Mouse (Mus musculus): Measurements from ENCODE around the gene Qdpr. TPM values are rescaled to one million over a fixed set of nuclear protein-coding genes. Genes with fewer than 3 reads are reported as not detected.
A peak's percentile ranks its signal among the peaks of the same experiment; 100 is the strongest.

Qdpr gene
- 10 to 100 TPM; 41.4 to 61.9 (median 49.1) TPM for total RNA-seq (2022)

GRCm38 (mm10) chr5:45449831-45450716, at the start of gene Qdpr:
Qdpr (minus strand) TSS chr5:45450236.
- DNase-seq (ENCODE audit: low spot score in 2 of 2): peak; percentile 94 to 96

- no peak for DNase-seq (ENCODE audit: low spot score in 2 of 2)
These were observed 47.5 kb upstream of the Qdpr start for GRCm38 (mm10) chr5:45497564-45497963.

- no peak for DNase-seq (ENCODE audit: low spot score in 2 of 2)
These were observed 47.0 kb upstream of the Qdpr start for GRCm38 (mm10) chr5:45496930-45497550.

GRCm38 (mm10) chr5:45496479-45496878, 46.4 kb upstream of the Qdpr start:
- no peak for DNase-seq (ENCODE audit: low spot score in 2 of 2)

DNA sequence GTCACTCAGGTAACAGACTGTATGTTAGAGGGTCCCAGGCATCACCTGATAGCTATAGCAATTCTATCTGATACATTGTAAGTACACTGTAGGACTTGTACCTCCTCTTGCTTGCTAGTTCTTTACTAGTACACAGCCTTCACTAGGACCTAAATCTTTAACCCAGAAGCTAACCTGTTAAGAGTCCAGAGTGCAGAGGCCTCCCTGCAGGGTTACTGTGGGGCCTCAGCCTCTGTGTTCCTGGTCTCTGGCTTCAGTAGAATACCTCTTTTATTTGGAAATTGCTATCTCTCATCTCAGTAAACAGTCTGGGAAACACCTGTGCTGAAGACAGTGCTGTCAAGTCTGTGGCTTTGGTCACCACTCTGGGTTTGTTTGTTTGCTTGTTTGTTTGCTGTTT, 46.0 kb upstream of the Qdpr start:
- no peak for DNase-seq (ENCODE audit: low spot score in 2 of 2)

GRCm38 (mm10) chr5:45495429-45495975, 45.5 kb upstream of the Qdpr start:
- no peak for DNase-seq (ENCODE audit: low spot score in 2 of 2)

- DNase-seq (ENCODE audit: low spot score in 2 of 2): no peak
These were observed 44.2 kb upstream of the Qdpr start for GRCm38 (mm10) chr5:45494093-45494755.

DNA sequence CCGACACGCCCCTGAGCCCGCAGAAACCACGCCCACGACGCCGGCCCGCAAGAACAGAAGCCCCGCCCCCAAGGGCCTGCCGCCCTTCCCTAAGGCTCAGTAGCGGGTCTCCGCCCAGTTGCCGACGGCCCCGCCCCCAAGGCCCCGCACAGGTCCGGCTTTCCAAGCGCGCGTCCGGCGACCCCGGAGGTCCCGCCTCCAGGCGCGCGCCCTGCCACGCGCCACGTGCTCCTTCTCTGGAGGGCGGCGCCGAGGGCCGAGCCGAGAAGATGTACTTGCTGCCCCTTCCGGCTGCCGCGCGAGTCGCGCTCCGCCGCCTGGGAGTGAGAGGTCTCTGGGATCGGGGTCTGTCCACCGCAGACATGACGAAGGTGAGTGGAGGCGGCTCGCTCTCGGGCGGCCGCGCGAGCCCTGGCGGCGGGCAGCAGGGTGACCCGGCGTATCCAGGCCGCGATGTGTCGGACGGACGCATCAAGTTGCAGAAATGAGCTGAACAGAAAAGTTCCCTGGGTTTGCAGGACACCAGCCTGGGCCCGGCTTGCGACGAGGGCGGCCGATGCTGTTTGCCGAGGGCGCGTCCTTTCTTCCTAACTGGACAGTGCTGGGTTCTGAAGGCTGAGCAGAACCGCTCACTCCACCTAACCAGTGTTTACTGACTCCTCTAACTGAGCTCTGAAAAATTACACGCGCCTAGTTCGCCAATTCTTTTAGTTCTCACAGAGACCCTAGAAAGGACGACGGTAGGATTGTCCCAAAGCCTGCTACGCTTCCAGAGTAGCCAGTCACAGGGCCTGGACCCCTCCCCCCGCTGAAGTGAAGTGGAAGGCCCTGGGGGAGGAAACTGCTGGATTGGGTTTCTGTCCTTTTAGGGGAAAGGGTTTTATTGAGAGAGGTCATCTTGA, 43.4 kb upstream of the Qdpr start, which contains the start of gene Lap3:
Lap3 (plus strand) TSS at position 184 of the 902 bp plus-strand sequence.
- peak; percentile 99 to 100 for DNase-seq (ENCODE audit: low spot score in 2 of 2)

GRCm38 (mm10) chr5:45491776-45492175, 41.7 kb upstream of the Qdpr start:
- DNase-seq (ENCODE audit: low spot score in 2 of 2): no peak

DNA sequence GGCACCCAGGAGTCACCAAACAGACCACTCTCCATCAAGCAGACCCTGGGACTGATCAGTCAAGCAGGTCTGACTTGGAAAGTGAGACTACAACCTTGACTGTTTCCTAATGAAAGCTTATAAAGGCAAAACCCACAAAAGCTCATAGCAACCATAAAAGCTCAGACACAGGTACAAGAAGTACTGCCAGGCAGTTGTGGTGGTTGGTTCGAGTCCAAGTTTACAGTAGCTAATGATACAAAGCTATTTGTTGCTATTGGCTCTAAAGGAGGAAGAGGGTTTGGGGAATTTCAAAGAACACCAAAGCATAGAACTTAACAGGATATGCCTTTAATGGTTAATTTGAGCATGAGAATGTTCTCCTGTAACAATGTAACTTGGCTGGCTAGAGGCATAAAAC, 33.6 kb upstream of the Qdpr start:
- no peak for DNase-seq (ENCODE audit: low spot score in 2 of 2)

DNA sequence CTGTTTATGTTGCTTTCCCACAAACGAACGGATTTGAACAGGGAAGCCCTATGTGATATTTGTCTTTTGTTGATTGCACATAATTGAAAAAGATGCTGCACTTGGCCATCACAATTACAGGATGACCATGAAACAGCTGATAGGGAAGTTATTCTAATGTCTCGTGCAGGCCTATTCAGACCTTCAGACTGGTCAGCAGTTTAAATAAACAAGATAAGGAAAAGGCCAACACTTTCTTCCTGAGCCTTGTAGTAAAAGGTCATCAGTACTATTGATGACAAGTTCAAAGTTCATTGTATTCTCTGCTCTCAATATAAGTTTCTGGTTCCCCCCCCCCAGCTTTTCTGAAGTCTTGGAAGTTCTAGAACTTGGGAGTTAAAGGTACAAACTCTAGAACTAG, 32.6 kb upstream of the Qdpr start:
- DNase-seq (ENCODE audit: low spot score in 2 of 2): no peak

GRCm38 (mm10) chr5:45481125-45481524, 31.1 kb upstream of the Qdpr start:
- no peak for DNase-seq (ENCODE audit: low spot score in 2 of 2)

GRCm38 (mm10) chr5:45480066-45480465, 30.0 kb upstream of the Qdpr start:
- DNase-seq (ENCODE audit: low spot score in 2 of 2): no peak

GRCm38 (mm10) chr5:45477601-45478000, 27.6 kb upstream of the Qdpr start:
- no peak for DNase-seq (ENCODE audit: low spot score in 2 of 2)

GRCm38 (mm10) chr5:45476288-45476687, 26.3 kb upstream of the Qdpr start:
- DNase-seq (ENCODE audit: low spot score in 2 of 2): no peak

DNA sequence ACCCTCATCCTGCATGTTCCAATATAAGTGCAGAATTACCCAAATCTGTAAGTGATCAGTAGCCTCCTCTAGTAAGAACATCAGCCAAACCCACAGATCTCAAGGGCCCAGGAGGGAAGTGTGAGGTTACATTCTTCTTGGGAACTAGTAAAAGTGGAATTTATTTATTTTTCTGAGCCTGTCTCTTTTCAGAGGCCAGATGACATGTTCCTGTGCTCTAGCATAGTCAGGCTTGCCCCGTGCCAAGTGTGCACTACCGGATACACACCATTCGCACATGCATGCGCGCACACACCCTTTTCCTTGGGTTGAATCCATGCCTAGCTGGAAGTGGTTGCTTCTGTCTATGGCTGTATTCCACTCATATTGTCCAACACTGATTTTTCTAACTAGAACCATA, 25.7 kb upstream of the Qdpr start:
- no peak for DNase-seq (ENCODE audit: low spot score in 2 of 2)

- DNase-seq (ENCODE audit: low spot score in 2 of 2): no peak
These were observed 24.7 kb upstream of the Qdpr start for GRCm38 (mm10) chr5:45474758-45475157.

DNA sequence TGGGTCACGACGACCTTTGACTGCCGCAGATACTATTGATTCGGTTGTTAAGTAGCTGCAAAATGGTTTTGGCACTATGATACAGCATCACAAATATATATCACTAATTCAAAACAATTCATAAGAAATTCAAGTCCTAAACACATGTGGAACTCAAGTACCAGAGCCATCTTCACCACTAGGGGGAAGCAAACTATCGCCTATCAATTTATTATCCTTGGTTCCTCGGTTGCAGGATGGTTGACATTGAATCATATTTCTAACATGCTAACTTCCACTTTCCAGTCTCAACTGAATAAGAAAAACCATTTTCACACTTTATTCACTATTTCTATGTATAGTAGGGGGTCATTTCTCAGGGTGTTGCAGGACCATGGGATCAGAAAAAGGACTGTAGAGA, 24.2 kb upstream of the Qdpr start:
- no peak for DNase-seq (ENCODE audit: low spot score in 2 of 2)

DNA sequence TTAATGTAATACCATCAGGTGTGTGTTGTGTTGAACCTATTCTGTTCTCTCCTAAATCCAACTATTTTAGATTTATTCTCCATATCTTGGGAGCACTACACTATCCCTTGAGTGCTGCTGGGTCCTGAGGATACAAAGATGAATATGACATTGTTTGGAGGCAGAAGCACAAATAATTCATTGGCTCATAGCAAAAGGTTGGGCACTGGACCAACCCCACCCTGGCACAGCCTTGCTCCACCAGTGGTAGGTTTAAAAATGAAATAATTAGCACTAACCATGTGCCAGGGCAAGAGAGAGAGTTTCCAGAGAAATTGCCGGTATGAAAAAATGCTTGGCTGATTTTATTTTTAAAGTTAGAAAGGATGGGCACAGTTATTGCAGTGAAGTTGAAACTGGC, 23.5 kb upstream of the Qdpr start:
- DNase-seq (ENCODE audit: low spot score in 2 of 2): no peak

- DNase-seq (ENCODE audit: low spot score in 2 of 2): no peak
These were observed 22.9 kb upstream of the Qdpr start for GRCm38 (mm10) chr5:45472880-45473450.

GRCm38 (mm10) chr5:45454456-45454855, 4.4 kb upstream of the Qdpr start:
- no peak for DNase-seq (ENCODE audit: low spot score in 2 of 2)
